Mouse (Mus musculus) erythroid progenitor cell, adult 5-6 weeks (primary cell): ENCODE results near the gene Olfr71. TPM values are rescaled to one million over a fixed set of nuclear protein-coding genes. Genes with fewer than 3 reads are reported as not detected.

Experiments
- ATAC-seq: replicated peaks from 2 replicates; pipeline ENCODE4 v1.8.0; 2016; ENCODE audit warnings: moderate number of reproducible peaks, mild to moderate bottlenecking, moderate TSS enrichment, inconsistent platforms; ENCODE audit not compliant: poor library complexity, low FRiP score, severe bottlenecking
- total RNA-seq, 2 experiments: library from RNA; stranded (forward) in 1 of 2; stranded (reverse) in 1 of 2; fragments of 150-400 nt in 1 of 2; fragments of 186-747, 209-891 nt in 1 of 2; gene quantifications; 2 replicates each; pipeline versions ENCODE4 v1.2.3 to v1.2.4; 2015 to 2017; ENCODE audit warnings: low replicate concordance in 2 of 2

Gene Olfr71
- not detected in 2 replicates for total RNA-seq (2015; ENCODE audit: low replicate concordance)
- total RNA-seq (2017; ENCODE audit: low replicate concordance) = not detected in 2 replicates

DNA sequence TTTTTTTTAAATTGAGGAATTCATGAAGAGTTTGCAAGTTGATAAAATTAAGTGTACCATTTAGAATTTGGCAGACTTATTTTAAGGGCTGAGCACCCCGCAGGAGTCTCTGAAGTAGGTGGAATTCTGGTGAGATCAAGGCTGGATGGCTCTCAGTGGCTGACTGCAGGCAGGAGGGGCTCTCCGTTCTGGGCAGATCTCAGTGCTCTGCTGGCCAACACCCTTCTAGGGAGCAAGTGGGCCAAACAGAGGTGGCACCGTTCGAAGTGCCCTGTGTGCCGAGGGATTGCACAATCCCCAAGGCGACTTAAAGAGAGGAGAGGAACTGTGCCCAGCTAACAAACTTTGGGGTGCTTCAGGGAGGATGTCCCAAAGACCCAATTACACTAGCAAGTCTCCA, at the start of gene Olfr71:
Gene Olfr71, minus strand, starts transcription at position 387 of the 400 bp plus-strand sequence.
- ATAC-seq = no peak

DNA sequence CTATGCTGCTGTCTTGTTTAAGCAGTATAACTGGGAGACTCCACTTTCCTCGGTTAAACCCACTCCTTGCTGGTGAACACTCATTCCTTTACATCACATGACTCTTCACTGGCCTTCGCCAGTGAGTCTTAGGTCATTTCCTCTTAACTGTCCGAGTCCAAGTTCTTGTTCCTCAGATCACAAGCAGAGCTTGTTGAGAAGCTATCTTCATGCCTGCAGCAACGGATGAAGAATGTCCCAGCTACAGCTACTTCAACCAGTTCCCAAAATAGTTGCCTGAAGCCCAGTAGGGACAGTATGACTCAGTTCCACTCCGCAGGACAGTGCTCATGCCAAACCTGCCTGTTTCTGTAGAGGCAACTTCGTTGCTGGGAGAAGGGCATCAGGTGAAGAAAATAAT, 47.2 kb upstream of the Olfr71 start:
- no peak for ATAC-seq

DNA sequence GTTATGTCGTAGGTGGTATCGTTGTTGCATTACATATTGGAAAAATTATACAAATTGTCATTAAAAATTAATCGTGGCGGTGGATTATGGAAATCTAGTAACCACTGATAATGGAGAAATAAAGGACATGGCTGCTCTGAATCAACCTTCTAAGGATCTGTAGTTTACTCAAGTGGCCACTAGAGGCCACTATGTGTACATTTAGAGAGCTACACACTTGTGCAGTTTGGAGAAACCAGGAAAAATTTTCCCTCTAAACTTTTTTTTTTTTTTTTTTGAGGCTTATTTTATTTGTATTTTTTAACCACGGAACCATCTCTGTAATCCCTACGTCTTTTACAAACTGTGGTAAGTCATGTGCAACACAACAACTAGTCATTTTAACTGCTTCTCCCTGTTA, 35.1 kb upstream of the Olfr71 start:
- ATAC-seq = no peak

DNA sequence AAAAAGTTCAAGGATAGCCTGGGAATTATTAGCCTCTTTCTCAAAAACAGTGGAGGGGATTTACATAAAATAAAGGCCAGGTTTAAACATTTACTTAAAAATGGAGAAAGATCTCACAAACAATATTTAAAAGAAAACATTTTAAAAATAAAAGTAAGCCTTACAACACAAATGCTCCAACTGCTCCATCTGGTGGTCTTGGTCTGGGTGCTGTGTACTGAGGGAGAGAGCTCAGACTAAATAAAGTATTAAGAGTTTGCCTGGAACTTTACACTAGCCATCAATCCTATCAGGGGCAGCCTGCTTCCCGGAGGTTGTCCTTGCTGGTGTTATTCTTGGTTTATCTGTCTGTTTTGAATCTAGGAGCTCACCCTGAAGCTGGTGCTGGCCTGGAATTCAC, 33.0 kb upstream of the Olfr71 start:
- ATAC-seq = no peak

DNA sequence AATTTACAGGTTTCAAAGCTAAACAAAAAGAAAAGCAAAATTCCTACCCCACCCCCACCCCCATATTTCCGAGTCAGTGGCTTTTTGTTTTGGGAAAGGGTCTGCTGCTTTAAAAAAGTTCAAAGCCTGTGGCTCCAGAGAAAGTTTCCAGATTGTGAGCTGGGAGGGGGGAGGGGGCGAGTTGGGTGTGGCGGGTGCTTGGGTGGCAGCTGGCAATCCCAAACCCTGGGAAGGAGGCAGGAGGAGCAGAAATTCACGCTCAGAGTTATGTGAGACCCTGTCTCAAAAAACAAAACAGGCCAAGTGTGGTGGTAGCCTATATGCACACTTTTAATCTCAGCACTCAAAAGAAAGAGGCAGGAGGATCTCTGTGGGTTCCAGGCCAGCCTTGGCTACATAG, 32.6 kb upstream of the Olfr71 start:
- ATAC-seq = no peak

DNA sequence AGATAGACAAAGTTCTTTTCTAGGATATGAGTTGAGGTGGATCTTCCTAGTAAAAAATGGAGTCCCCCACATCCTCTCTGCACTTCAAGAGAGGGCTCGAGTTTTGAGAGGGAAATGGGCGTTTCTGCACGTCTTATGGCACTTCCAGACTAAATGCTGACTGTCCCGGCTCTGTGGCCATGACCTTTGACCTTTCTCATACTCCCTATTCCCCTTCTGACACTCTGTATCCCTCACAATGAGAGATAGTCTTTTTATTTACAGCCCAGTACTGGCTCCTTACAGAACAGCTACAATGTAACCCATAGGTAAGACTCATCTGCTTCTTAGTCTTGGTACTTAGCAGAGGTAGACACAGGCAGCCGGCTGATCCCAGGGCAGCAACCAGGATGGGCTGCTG, 31.5 kb upstream of the Olfr71 start:
- no peak for ATAC-seq

DNA sequence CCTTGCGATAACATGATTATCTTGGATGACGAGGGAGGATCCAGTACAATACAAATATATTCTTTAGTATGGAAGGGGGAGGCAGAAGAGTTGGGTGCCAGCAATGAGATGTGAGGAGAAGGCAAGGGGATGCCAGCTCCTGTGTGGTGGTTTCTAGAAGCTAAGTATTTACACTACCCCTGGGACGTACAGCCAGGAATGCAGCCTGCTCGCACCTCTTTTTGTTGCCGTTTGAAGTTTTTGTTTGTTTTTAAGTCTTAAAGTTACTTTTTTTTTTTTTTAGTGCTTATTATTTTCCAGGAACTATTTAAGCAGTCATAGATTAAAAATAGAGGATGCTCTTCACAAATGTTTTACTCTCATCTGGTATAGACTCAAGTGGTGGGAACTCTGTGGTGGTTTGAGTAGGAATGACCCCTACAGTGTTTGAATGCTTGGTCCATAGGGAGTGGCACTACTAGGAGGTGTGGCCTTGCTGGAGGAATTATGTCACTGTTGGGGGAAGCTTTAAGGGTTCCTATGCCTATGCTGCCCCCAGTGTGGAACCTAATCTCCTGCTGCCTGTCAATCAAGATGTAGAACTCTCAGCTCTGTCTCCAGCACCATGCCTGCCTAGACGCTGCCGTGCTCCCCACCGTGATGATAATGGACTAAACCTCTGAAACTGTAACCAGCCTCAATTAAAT, 29.1 kb upstream of the Olfr71 start:
- ATAC-seq = no peak

DNA sequence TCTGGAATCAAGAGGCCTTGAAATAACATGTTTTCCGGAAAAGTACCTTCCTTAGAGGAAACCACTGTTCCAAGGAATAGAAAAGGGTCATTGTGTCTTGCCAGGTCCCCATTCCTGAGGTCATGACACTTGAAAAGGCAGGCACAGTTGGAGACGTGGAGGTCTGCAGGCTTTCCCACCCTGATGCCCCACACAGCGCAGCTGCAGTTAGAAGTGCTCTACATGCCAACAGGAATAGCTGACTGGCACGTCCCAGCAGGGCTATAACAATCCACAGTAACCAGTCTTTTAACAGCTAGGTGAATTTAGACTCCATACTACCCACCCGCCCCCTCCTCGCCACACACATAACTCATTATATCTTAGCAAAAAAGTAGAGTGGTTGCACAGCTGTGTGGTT, 27.1 kb upstream of the Olfr71 start:
- no peak for ATAC-seq

DNA sequence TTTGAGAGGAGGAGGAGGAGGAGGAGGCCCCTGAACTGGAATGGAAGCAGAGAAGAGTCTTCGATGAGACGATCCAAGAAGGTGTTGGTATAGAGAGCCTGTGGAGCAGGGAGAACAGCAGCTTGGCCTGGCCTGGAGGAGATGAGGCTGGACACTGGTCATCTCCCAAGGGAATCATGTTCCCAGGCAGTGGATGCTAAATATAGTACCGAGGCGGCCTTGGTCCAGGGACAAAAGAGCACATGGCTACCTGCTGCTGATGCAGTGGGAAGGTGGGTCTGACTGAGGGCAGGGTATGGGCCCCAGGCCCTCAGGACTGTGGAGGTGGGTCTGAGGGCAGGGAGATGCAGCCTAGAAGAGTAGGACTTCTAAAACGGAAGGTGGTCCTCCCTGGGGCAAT, 23.1 kb upstream of the Olfr71 start:
- no peak for ATAC-seq

DNA sequence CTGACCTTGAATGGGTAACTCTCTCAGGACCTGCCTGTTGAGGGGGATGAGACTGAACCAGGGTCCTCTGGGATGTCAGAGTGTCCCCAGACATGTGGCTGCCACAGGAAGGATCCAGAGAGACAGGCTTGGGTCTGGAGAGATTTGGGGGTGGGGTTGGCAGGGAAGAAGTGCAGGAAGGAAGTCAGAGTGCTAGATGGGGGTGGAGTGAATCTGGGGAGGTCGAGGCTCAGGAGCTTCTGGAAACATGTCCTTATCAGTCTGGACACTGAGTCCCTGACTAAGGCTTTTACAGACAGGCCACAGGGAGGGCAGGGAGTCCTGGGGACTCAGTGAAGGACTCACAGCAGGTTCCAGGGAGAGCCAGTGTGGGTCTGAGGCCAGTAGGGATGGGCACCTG, 22.1 kb upstream of the Olfr71 start:
- ATAC-seq = no peak

DNA sequence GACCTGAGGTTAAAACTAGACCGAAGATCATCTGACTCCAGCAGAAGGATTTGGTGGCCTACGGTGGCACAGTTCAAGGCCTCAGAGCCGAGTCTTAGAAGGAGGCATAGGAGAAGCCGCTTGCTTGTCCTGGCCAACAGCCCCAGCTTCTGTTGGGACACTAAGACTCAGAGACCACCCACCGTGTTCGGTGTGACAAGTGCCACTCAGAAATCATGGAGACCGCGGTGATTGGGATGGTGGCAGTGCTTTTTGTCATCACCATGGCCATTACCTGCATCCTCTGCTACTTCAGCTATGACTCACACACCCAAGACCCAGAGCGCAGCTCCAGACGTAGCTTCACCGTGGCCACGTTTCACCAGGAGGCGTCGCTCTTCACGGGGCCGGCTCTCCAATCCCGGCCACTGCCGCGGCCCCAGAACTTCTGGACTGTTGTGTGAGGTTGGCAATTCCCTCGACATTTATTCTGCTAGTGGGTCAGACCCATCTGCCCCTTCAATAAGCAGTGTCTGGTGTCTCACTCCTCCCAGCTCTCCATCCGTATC, 20.8 kb upstream of the Olfr71 start:
- ATAC-seq = no peak

DNA sequence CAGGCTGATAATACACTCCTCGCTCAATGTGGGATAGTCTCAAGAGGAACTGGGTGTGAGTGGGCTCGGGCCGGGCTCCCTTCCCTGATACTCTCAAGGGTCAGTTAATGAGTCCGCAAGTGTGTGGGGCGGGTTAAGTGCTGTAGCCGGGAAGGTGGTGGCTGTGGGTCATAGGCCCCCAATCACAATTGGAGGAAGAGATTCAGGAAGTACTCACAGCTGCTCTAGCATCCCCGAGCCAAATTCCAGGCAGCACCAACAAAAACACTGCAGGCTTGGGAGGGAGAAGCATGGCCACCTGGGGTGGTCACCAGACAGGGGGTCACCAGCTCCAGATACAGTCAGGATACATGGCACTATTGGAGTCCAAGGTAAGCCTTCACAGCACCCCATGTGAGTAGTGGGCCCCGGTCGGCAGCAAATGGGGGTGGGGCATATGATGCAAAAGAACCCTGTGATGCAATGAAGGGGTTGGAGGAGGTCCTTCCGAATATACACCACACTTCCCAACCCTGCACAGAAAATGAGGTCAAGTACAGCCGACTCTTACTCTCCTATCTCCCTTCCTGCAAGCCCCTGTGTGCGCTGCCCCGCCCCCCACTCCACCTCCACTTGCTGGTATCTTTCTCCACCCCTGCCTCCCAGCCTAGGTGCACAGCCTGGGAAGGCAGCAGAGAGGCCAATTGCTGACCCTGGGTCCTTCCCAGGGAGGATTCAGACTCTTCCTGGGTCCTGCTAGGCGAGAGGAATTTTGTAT, 19.9 kb upstream of the Olfr71 start, which contains the start of gene Spaar:
Gene Spaar, plus strand, starts transcription at position 241 of the 757 bp plus-strand sequence.
- no peak for ATAC-seq

DNA sequence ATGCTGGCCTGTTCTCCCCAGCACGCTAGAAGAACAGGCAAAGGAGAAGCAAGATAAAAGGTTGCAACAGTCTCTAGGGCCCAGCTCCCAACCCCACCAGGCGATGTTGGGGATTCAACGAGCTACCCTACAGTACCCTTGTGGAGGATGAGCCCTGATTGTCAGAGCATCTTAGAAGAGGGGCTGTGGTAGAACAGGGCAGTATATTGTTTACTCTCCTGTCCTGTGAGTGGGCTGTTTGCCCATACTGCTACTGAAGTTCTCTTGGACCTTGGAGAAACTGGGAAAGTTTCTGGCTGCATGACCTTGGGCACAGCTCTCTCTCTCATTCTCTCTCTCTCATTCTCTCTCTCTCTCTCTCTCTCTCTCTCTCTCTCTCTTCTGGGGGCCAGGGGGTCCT, 19.1 kb upstream of the Olfr71 start:
- no peak for ATAC-seq

DNA sequence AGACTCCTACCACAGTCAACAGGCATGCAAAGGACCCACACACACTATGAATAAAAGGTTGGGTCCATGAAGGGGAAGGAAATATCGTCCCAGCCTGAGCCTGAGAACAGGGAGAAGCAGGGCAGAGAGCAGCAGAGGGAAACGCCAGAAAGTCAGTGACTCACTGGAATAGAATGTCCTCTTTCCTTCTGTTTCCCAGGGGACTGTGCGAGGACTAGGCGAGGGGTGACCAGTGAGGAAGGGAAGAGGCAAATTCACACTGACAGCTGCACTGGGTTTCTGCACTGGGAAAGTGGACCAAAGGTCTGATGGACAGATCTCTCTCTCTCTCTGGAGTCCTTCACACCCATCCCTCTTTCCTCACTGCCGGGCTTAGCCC, 18.5 kb upstream of the Olfr71 start:
- no peak for ATAC-seq

DNA sequence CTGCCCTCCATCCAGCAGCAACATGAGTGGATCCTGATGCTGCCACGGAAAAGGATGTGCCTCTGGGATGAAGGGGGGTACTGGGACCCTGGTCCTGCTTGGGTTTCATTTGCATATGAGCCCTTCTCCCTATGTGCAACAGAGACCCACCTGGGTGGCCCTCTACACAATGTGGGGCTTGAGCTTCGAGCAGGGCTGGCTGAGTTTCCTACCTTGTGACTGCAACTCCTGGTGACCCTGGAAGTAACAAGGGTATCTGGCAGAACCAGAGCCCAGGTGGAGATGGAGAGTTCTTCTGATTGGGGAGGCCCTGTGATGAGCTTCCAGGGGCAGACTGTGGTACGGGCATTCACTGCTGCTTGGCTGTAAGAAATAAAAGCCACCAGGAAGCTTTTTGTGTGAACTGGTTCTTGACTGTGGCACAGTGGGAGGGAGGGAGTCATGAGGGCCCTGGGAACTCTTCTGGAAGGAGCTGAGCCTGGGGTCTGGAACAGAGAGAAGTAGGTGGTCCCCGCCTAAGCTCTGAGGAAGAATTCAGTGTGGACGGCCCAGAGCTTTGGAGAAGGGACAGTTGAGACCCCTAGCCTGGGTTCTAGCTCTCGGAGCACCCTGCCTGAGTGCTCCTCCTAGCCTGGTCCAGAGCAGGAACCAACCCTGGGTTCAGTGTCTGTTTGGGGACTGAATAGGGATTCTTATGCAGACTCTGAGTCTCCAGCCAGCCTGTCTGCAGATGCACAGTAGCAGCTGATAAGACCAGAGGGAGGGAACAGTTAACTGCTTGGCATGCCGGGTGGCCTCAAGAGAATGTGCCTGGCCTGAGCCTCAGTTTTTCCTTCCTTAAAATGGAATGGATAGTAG, 17.9 kb upstream of the Olfr71 start:
- ATAC-seq = no peak

DNA sequence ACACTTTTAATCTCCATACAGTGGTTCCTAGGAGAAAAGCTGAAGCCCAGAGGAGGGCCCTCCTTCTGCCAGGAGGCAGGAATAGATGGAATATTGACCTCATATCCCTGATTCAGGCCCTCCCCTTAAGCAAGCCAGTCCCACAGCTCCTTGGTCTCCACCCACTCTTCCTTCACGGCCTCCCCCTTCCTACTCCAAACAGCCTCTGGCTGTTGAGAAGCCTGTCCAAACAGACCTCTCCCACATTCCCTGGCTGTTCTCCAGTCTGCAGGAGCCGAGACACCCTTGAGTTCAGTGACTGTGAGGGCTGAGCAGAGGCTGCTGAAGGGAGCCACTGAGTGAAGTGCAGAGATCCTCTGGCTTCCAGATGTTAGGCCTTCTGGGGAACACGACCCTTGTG, 16.9 kb upstream of the Olfr71 start, which contains the start of gene Hrct1:
Gene Hrct1, plus strand, starts transcription at position 194 of the 400 bp plus-strand sequence.
- ATAC-seq = no peak

DNA sequence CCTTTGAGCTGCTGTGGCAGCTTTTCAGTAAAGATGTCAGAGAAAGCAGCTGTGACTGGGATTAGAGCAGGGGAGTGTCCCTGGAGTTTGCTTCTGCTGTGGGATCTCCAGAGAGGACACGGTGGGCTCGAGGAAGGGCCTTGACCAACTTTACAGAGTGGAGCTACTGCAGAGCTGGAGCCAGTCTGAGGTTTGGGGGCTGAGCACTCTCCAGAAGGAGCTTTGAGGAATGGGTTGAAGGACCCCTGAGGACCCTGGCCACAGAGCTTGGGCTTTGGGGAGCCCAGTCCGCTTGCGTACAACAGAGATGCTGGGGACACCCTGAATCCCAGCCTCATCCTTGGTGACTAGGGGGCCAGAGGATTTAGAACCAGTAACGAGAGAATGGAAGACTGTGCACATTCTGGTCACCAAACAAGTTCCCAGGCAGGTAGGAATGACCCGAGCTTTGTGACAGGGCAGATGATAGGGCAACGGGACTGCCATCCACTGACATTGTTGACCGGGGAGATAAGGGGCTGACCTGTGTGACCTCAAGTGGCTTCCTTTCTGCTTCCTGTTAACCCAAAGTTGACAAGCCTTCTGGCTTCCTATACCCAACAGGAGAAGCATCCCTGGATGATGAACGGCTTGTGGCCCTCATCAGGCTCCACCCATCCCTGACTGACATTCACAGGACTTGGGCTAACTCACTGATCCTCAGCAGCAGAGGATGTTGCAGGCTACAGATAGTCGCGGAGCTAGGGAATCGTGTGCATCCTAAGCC, 16.4 kb upstream of the Olfr71 start:
- ATAC-seq = no peak

DNA sequence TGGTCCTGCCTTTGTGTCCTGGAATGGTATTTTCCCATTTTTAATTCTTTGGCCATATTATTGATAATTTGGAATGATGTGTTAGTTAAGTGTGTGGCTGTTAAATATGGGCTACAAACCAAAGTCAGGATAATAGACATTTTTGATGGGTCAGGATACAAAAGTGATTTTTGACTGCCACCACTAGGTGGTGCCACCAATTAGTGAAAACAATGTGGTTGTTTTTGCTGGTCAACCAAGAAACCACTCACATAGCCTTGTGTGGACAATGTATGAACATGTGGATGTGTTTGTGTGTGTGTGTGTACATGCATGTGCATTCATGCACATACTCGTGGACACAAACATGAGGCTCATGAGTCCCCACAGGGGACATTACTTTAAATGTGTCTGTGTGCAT, 14.7 kb upstream of the Olfr71 start:
- no peak for ATAC-seq

DNA sequence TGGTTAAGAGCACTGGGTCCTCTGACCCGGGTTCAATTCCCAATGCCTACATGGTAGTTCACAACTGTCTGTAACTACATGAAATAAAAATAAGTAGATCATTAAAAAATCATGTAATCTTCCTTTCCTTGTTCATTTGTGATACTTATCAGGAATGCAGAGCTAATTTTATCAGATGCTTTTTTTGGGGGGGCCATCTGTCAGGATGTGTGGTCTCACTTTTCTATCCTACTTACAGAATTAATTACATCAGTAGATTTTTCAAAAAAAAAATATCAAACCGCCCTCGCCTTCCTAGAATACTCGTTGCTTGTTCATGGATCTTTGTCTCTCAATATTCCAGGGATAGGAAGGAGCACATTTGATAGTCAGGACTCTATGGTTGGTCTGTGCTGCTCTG, 12.1 kb upstream of the Olfr71 start:
- no peak for ATAC-seq
